Mouse (Mus musculus): ENCODE data around the gene Gm10256. TPM values are rescaled to one million over a fixed set of nuclear protein-coding genes. Genes with fewer than 3 reads are reported as not detected.
"Not testable (repeated sequence)": the region's sequence is repeated elsewhere in the genome, so short reads cannot be mapped to it uniquely, and the experiment has no call there.

Gm10256 gene
- not detected for total RNA-seq (2021)

DNA sequence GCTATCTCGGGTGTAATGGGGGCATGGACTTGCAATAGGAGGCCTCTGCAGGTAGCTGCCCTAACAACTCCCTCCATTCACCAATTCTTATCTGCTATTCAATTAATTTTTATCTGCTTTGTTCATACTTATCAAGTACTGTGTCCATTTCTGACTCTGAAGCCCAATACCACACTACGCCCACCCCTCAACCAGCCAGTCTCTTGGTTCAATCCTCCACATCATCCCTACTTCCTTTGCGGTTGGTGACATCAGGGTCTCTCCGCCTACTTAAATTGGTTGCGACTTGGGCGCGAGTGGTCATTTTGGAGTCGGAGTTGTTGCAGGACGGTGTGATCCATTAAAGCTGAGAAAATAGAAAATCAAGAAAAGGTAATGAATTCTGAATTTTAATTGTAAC, at the start of gene Gm10256, which contains the start of gene Rbmy:
Gm10256 (plus strand) TSS at position 320 of the 400 bp plus-strand sequence.
Rbmy (plus strand) TSS at position 301 of the 400 bp plus-strand sequence.
- not testable (repeated sequence) for DNase-seq

DNA sequence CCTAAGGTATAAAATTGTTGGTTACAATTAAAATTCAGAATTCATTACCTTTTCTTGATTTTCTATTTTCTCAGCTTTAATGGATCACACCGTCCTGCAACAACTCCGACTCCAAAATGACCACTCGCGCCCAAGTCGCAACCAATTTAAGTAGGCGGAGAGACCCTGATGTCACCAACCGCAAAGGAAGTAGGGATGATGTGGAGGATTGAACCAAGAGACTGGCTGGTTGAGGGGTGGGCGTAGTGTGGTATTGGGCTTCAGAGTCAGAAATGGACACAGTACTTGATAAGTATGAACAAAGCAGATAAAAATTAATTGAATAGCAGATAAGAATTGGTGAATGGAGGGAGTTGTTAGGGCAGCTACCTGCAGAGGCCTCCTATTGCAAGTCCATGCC, 34.4 kb upstream of the Gm10256 start, which contains the start of gene Gm4064:
Gm4064 (minus strand) TSS at position 101 of the 400 bp plus-strand sequence.
- not testable (repeated sequence) for DNase-seq

DNA sequence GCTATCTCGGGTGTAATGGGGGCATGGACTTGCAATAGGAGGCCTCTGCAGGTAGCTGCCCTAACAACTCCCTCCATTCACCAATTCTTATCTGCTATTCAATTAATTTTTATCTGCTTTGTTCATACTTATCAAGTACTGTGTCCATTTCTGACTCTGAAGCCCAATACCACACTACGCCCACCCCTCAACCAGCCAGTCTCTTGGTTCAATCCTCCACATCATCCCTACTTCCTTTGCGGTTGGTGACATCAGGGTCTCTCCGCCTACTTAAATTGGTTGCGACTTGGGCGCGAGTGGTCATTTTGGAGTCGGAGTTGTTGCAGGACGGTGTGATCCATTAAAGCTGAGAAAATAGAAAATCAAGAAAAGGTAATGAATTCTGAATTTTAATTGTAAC, 70.2 kb downstream of the Gm10256 start, which contains the start of gene Gm10352:
Gm10352 (plus strand) TSS at position 301 of the 400 bp plus-strand sequence.
- not testable (repeated sequence) for DNase-seq

Other genes starting within 250 kb of the Gm10256 start
- gene H2al2c, start 231.6 kb upstream of the Gm10256 start, total RNA-seq (2021) = not detected
- gene Sry, start 167.0 kb upstream of the Gm10256 start, total RNA-seq (2021) = not detected
- gene H2al2b, start 110.0 kb upstream of the Gm10256 start, total RNA-seq (2021) = not detected
- not detected for gene Gm4064, start 34.5 kb upstream of the Gm10256 start, total RNA-seq (2021)
- gene Rbmy, start within 50 bp of the Gm10256 start, total RNA-seq (2021) = not detected
- gene Gm10352, start 70.3 kb downstream of the Gm10256 start, total RNA-seq (2021) = not detected
- gene Gm29289, start 101.9 kb downstream of the Gm10256 start, total RNA-seq (2021) = not detected